8 mouse cellular contexts compared by ENCODE assay signal in genomic region chr5:36474283-36474682, GRCm38 (mm10). TPM values are rescaled to one million over a fixed set of nuclear protein-coding genes. Genes with fewer than 3 reads are reported as not detected.
DNase-seq lines count a peak whose midpoint lies in the region; ATAC-seq and TF ChIP-seq lines count a peak whose summit lies in the region.

No protein-coding gene starts in this region.

- H3K9ac ChIP-seq in MEL (ENCODE audit: control insufficient read depth, low read depth, low read length, poor library complexity, severe bottlenecking) = no peak overlapping the region
- no peak overlapping the region for H3K9ac ChIP-seq in kidney, embryonic 16.5 days (replicated peaks; ENCODE audit: low read length)
- no peak overlapping the region for H3K9ac ChIP-seq in liver, embryonic 13.5 days

- DNase-seq in MEL (ENCODE audit: low read depth, low spot score) = peak; percentile 88
- peak; percentile 74 for DNase-seq in cerebellum, adult 9-10 months
- DNase-seq in gastrocnemius, postnatal 10 days = peak; percentile 73
- DNase-seq in liver, embryonic 13.5 days = peak; percentile 50
- peak; percentile 82 for DNase-seq in retina, postnatal 1 day
- DNase-seq in urinary bladder, postnatal 10 days (ENCODE audit: low spot score) = no peak

- peak; percentile 67 for TF ChIP-seq RAD21 in MEL (IDR thresholded peaks at IDR 0.05; ENCODE audit: low read depth, low read length)

- peak in 1 of 2 experiments; percentile 48; a peak in 1 of 4 replicates for TF ChIP-seq POLR2A in MEL (IDR thresholded peaks at IDR 0.05; ENCODE audit: control insufficient read depth in 1 of 2, insufficient read depth in 1 of 2, low read depth in 1 of 2, low read length in 2 of 2, poor library complexity in 1 of 2)

- no peak overlapping the region for H3K27ac ChIP-seq in MEL (ENCODE audit: control insufficient read depth, low read depth, low read length)
- no peak overlapping the region for H3K27ac ChIP-seq in kidney, embryonic 16.5 days (ENCODE audit: low read length)
- H3K27ac ChIP-seq in liver, embryonic 13.5 days = no peak overlapping the region

- no peak overlapping the region for H3K4me2 ChIP-seq in kidney, embryonic 16.5 days (replicated peaks; ENCODE audit: low read depth, low read length)
- no peak overlapping the region for H3K4me2 ChIP-seq in liver, embryonic 13.5 days

- H3K4me3 ChIP-seq in MEL (ENCODE audit: control insufficient read depth in 1 of 2, insufficient read depth in 1 of 2, low read depth in 2 of 2, low read length in 2 of 2) = no peak overlapping the region
- no peak overlapping the region for H3K4me3 ChIP-seq in kidney, embryonic 16.5 days (ENCODE audit: low read length)
- no peak overlapping the region for H3K4me3 ChIP-seq in liver, embryonic 13.5 days (replicated peaks)

- no peaks in the 10 kb centered on the region for H3K9me3 ChIP-seq in MEL (replicated peaks; ENCODE audit: insufficient read depth, low read length)
- H3K9me3 ChIP-seq in kidney, embryonic 16.5 days (ENCODE audit: low read length) = no peaks in the 10 kb centered on the region
- no peaks in the 10 kb centered on the region for H3K9me3 ChIP-seq in liver, embryonic 13.5 days (replicated peaks)

- peak; percentile 87 for ATAC-seq in CD4-positive, CD25-positive, alpha-beta regulatory T cell, adult 4 months
- ATAC-seq in kidney, embryonic 16.5 days (ENCODE audit: low FRiP score, low TSS enrichment) = peak; percentile 59; the same call in 1 of the 2 replicates
- 0 out of 2 replicates have a peak, but pooled peaks have one; percentile 27 for ATAC-seq in liver, embryonic 13.5 days (ENCODE audit: low read depth)

- 88% methylated on average over 5 of the region's 5 CpGs for WGBS in kidney, embryonic 16.5 days
- WGBS in liver, embryonic 13.5 days (ENCODE audit: insufficient replicate concordance) = 82% methylated on average over 5 of the region's 5 CpGs

- peaks cover 13% of the 10 kb centered on the region; the same call in 1 of the 2 replicates for H3K79me2 ChIP-seq in MEL (ENCODE audit: control insufficient read depth, insufficient read depth, low read length, poor library complexity)

- no peaks in the 10 kb centered on the region for H3K27me3 ChIP-seq in MEL (ENCODE audit: control insufficient read depth in 1 of 2, insufficient read depth in 2 of 2, low read length in 2 of 2)
- no peaks in the 10 kb centered on the region for H3K27me3 ChIP-seq in kidney, embryonic 16.5 days (ENCODE audit: insufficient read depth, low read length)
- H3K27me3 ChIP-seq in liver, embryonic 13.5 days = no peaks in the 10 kb centered on the region

- peaks cover 0 to 29% of the 10 kb centered on the region in 2 experiments; a peak in 2 of 4 replicates for H3K36me3 ChIP-seq in MEL (ENCODE audit: control insufficient read depth in 1 of 2, insufficient read depth in 2 of 2, low read length in 2 of 2)
- peaks cover 55% of the 10 kb centered on the region for H3K36me3 ChIP-seq in kidney, embryonic 16.5 days (ENCODE audit: insufficient read depth, low read length)
- peaks cover 68% of the 10 kb centered on the region for H3K36me3 ChIP-seq in liver, embryonic 13.5 days

- peak; percentile 87 to 94 (median 89) for TF ChIP-seq CTCF in MEL (IDR thresholded peaks at IDR 0.05 in 2 of 3, conservative IDR thresholded peaks at IDR 0.05 in 1 of 3; ENCODE audit: control insufficient read depth in 1 of 3, insufficient read depth in 1 of 3, low read depth in 2 of 3, low read length in 3 of 3, poor library complexity in 1 of 3, severe bottlenecking in 1 of 3)

- TF ChIP-seq EP300 in MEL (IDR thresholded peaks at IDR 0.05; ENCODE audit: low read depth in 1 of 2, low read length in 2 of 2) = no peak

- no peaks in the 10 kb centered on the region for H3K4me1 ChIP-seq in MEL (ENCODE audit: control insufficient read depth in 1 of 2, insufficient read depth in 2 of 2, low read length in 2 of 2)
- H3K4me1 ChIP-seq in kidney, embryonic 16.5 days (ENCODE audit: insufficient read depth, low read length) = no peaks in the 10 kb centered on the region
- H3K4me1 ChIP-seq in liver, embryonic 13.5 days (replicated peaks) = peaks cover 12% of the 10 kb centered on the region

TF ChIP-seq in MEL, 35 proteins besides CTCF, POLR2A, EP300 and RAD21:
- TF ChIP-seq HCFC1 (IDR thresholded peaks at IDR 0.05; ENCODE audit: low read depth, low read length) (peak; percentile 21; the same call in 1 of the 2 replicates), ZC3H11A (IDR thresholded peaks at IDR 0.05; ENCODE audit: low read depth, low read length) (peak; percentile 59), SMC3 (IDR thresholded peaks at IDR 0.05; ENCODE audit: low read depth, low read length) (peak; percentile 88), TCF12 (IDR thresholded peaks at IDR 0.05; ENCODE audit: low read depth, low read length) (no peak), NRF1 (IDR thresholded peaks at IDR 0.05; ENCODE audit: insufficient read depth, low read depth, low read length, poor library complexity, severe bottlenecking) (no peak), CHD2 (IDR thresholded peaks at IDR 0.05; ENCODE audit: low read length) (no peak), ETS1 (IDR thresholded peaks at IDR 0.05; ENCODE audit: low read depth, low read length) (no peak), BHLHE40 (IDR thresholded peaks at IDR 0.05; ENCODE audit: borderline replicate concordance, low read depth, low read length) (no peak), RCOR1 (IDR thresholded peaks at IDR 0.05; ENCODE audit: low read depth, low read length) (no peak), MAFK (IDR thresholded peaks at IDR 0.05; ENCODE audit: borderline replicate concordance, low read depth, low read length) (no peak), TBP (IDR thresholded peaks at IDR 0.05; ENCODE audit: low read depth, low read length) (no peak), MYC (IDR thresholded peaks at IDR 0.05; ENCODE audit: low read depth, low read length) (no peak), SIN3A (IDR thresholded peaks at IDR 0.05; ENCODE audit: low read length) (peak; percentile 37; the same call in 1 of the 2 replicates)

RNA-seq across cellular contexts. Expression of gene Grpel1, which starts 9.5 kb away (rescaled TPM):
- 10 to 100 TPM; 40.4 to 41.8 TPM for polyA plus RNA-seq in CD4-positive, CD25-positive, alpha-beta regulatory T cell, adult 4 months (2017; shearing (Covaris generic))
- total RNA-seq in MEL (2012; rRNA removed) = 68.0 and 75.7 TPM in 2 replicates
- polyA plus RNA-seq in MEL (2012; ENCODE audit: insufficient read depth in 1 of 2, insufficient read length in 2 of 2, low read depth in 1 of 2, low replicate concordance in 2 of 2, missing spikeins in 1 of 2) = 10 to 100 TPM; 41.1 to 87.4 TPM
- 10 to 100 TPM; 32.7 to 36.2 TPM for total RNA-seq in gastrocnemius, postnatal 10 days (2021)
- 62.9 and 66.4 TPM in 2 replicates for polyA plus RNA-seq in kidney, embryonic 16.5 days (2015; fragmentation: Nextera tagmentation; extraction: Ambion mirVana)
- 50.1 and 51.5 TPM in 2 replicates for polyA plus RNA-seq in liver, embryonic 13.5 days (2015; fragmentation: Nextera tagmentation; extraction: Ambion mirVana)

RNA-seq across cellular contexts. Expression of gene Tada2b, which starts 9.8 kb away (rescaled TPM):
- 1 to 10 TPM; 3.0 to 3.9 TPM for polyA plus RNA-seq in CD4-positive, CD25-positive, alpha-beta regulatory T cell, adult 4 months (2017; shearing (Covaris generic))
- 8.9 and 9.6 TPM in 2 replicates for total RNA-seq in MEL (2012; rRNA removed)
- polyA plus RNA-seq in MEL (2012; ENCODE audit: insufficient read depth in 1 of 2, insufficient read length in 2 of 2, low read depth in 1 of 2, low replicate concordance in 2 of 2, missing spikeins in 1 of 2) = 10 to 100 TPM in 1 of 2 experiments, not detected in 1; 24.9 TPM
- total RNA-seq in gastrocnemius, postnatal 10 days (2021) = 10 to 100 TPM; 12.0 to 12.1 TPM
- 2.0 and 2.2 TPM in 2 replicates for polyA plus RNA-seq in kidney, embryonic 16.5 days (2015; fragmentation: Nextera tagmentation; extraction: Ambion mirVana)
- polyA plus RNA-seq in liver, embryonic 13.5 days (2015; fragmentation: Nextera tagmentation; extraction: Ambion mirVana) = 1.2 TPM in 2 replicates

RNA-seq across cellular contexts. Expression of gene Ccdc96, which starts 10.1 kb away (rescaled TPM):
- polyA plus RNA-seq in CD4-positive, CD25-positive, alpha-beta regulatory T cell, adult 4 months (2017; shearing (Covaris generic)) = not detected
- total RNA-seq in MEL (2012; rRNA removed) = 0.23 and 0.31 TPM in 2 replicates
- under 1 TPM in 1 of 2 experiments, not detected in 1; 0.64 TPM for polyA plus RNA-seq in MEL (2012; ENCODE audit: insufficient read depth in 1 of 2, insufficient read length in 2 of 2, low read depth in 1 of 2, low replicate concordance in 2 of 2, missing spikeins in 1 of 2)
- total RNA-seq in gastrocnemius, postnatal 10 days (2021) = under 1 TPM; 0.12 to 0.16 TPM
- polyA plus RNA-seq in kidney, embryonic 16.5 days (2015; fragmentation: Nextera tagmentation; extraction: Ambion mirVana) = 0.76 and 0.81 TPM in 2 replicates
- 0.08 and 0.14 TPM in 2 replicates for polyA plus RNA-seq in liver, embryonic 13.5 days (2015; fragmentation: Nextera tagmentation; extraction: Ambion mirVana)

Comparison
In these comparisons a context has a peak if more than half of its experiments do, and no peak if none do; other contexts are left out.
1. ATAC-seq: peak in every context shown above with its lines; median percentile 87 in CD4-positive, CD25-positive, alpha-beta regulatory T cell, adult 4 months; 59 in kidney, embryonic 16.5 days; 27 in liver, embryonic 13.5 days.